Mouse (Mus musculus) kidney, postnatal 0 days (tissue): ENCODE measurements around the gene Poldip2. TPM values are rescaled to one million over a fixed set of nuclear protein-coding genes. Genes with fewer than 3 reads are reported as not detected.
"Not testable (repeated sequence)": the region's sequence is repeated elsewhere in the genome, so short reads cannot be mapped to it uniquely, and the experiment has no call there.

Experiments used
- ATAC-seq: fragments of 200-750 bp; cut with Nextera tagmentation; replicated peaks from 2 replicates; pipeline ENCODE4 v1.8.0; 2017; ENCODE audit warnings: low read depth, moderate number of reproducible peaks, moderate TSS enrichment, moderate library complexity; ENCODE audit not compliant: low FRiP score
- DNase-seq: peaks from one replicate; pipeline ENCODE4 v3.0.0-alpha.2; 2016; ENCODE audit warnings: low spot score
- H3K27ac ChIP-seq: fragments of 300-500 bp; sonication (generic); 2 replicates; pipeline ENCODE4 v1.5.1; 2014; ENCODE audit warnings: mild to moderate bottlenecking
- H3K27me3 ChIP-seq: fragments of 300-500 bp; sonication (generic); 2 replicates; pipeline ENCODE4 v1.6.1; 2014; ENCODE audit warnings: low read length, mixed read lengths; ENCODE audit not compliant: insufficient read depth
- H3K36me3 ChIP-seq: fragments of 300-500 bp; sonication (generic); 2 replicates; pipeline ENCODE4 v1.6.1; 2014; ENCODE audit warnings: low read length, mixed read lengths; ENCODE audit not compliant: insufficient read depth
- H3K4me1 ChIP-seq: fragments of 300-500 bp; sonication (generic); replicated peaks from 2 replicates; pipeline ENCODE4 v1.6.1; 2014; ENCODE audit warnings: antibody characterized with exemption, low read length, mixed read lengths; ENCODE audit not compliant: insufficient read depth
- H3K4me2 ChIP-seq: fragments of 300-500 bp; sonication (generic); 2 replicates; pipeline ENCODE4 v1.6.1; 2014; ENCODE audit warnings: mild to moderate bottlenecking, low read length, moderate library complexity, mixed read lengths
- H3K4me3 ChIP-seq: fragments of 300-500 bp; sonication (generic); replicated peaks from 2 replicates; pipeline ENCODE4 v1.5.1; 2014; ENCODE audit warnings: low read depth, low read length
- H3K9ac ChIP-seq: fragments of 300-500 bp; sonication (generic); 2 replicates; pipeline ENCODE4 v1.6.1; 2014; ENCODE audit warnings: low read depth, low read length
- H3K9me3 ChIP-seq: fragments of 300-500 bp; sonication (generic); replicated peaks from 2 replicates; pipeline ENCODE4 v1.6.1; 2016; ENCODE audit warnings: low read length, inconsistent platforms, mixed read lengths
- CTCF ChIP-seq: IDR thresholded peaks from 2 replicates; pipeline ENCODE4 v1.5.1; 2016; ENCODE audit warnings: antibody characterized with exemption, low read depth, mild to moderate bottlenecking, moderate library complexity
- WGBS: fragments of 180-500 bp; shearing (Covaris S2); extraction: QIAGEN DNeasy Blood & Tissue Kit; methylation state at CpG from one replicate; pipeline ENCODE4 v1.1.7; 2014; 5-methylcytosine and 5-hydroxymethylcytosine counted together
- polyA plus RNA-seq: library from polyadenylated mRNA; unstranded; fragments of >200 nt; fragmentation: Nextera tagmentation; extraction: Ambion mirVana; gene quantifications from 2 replicates; pipeline ENCODE4 v1.2.1, GENCODE M21; 2015

The Poldip2 gene
- polyA plus RNA-seq, 1 experiment from 2014 or later, result 173 TPM

DNA sequence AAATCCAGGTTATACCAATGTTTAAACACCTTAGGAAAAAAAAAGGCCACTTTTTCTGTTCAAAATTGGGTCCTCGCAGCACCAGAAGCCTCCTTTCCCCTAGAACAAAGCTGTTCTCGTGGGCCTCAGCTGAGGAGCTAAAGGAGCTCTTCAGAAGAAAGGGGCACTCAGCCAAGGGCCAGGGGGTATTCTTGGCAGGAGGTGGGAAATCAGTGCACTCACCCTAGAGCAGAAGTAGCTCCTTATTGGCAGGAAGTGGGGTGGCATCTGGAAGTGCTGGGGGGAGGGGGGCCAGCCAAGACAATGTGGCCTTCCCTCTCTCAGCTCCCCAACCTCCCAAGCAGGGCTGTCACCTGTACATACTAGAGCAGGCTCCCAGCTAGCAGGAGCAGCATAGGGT lies 12.8 kb downstream of the Poldip2 start:
- H3K4me1 ChIP-seq, result peaks cover 4% of the 10 kb centered on the region; the same call in 1 of the 2 replicates
- H3K4me3 ChIP-seq, result no peak overlapping the region
- peaks cover 77% of the 10 kb centered on the region for H3K36me3 ChIP-seq
- no peak overlapping the region for H3K4me2 ChIP-seq
- TF ChIP-seq CTCF, result no peak
- DNase-seq, result no peak
- H3K9ac ChIP-seq, result no peak overlapping the region
- no peaks in the 10 kb centered on the region for H3K9me3 ChIP-seq
- ATAC-seq, result no peak
- no peaks in the 10 kb centered on the region for H3K27me3 ChIP-seq
- 89% methylated on average over 2 of the region's 2 CpGs for WGBS
- H3K27ac ChIP-seq, result no peak overlapping the region

DNA sequence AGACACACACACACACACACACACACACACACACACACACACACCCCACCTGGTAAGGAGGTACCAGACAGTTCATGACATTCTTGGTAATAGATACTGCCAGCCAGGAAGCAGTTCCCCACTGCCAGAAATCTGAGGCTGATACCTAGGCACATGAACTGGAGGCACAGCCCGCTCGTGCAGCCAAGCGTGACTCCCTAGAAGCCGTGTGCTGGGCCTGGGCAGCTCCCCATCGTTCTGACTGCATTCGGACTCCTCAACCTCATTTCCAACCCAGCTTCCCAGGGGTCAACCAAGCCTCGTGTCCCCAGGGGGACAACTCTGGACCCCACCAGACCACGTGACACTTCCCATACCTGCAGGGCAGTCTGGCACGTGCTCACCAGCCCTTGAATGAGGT lies 16.7 kb downstream of the Poldip2 start:
- Histone ChIP-seq H3K4me2 (no peak overlapping the region), H3K9me3 (no peaks in the 10 kb centered on the region), H3K9ac (no peak overlapping the region), H3K4me3 (no peak overlapping the region), H3K36me3 (peaks cover 50% of the 10 kb centered on the region), H3K27me3 (no peaks in the 10 kb centered on the region), H3K27ac (0 out of 2 replicates have a peak overlapping the region, but pooled peaks have one; percentile 21), H3K4me1 (peaks cover 8% of the 10 kb centered on the region; the same call in 1 of the 2 replicates)
- ATAC-seq (peak; percentile 70), DNase-seq (peak; percentile 73)
- WGBS, result 46% methylated on average over 9 of the region's 9 CpGs
- no peak for TF ChIP-seq CTCF

DNA sequence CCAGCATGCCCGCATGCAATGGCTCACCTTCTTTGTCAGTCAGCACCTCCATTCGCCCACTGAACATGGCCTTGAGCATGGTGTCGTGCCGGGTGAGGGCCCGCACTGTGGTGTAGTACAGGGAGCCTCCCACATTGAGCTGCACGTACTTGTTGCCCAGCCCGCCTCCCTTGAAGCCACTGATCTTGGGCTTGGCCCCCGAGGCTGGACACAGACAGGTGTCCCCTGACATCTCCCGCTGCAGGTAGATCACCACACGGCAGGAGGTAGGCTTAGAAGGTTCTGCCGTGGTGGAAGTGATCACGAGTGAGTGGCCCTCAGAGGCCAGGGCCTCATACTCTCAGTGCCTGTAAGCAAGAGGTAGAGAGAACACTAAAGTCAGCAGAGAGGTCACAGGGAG lies 18.0 kb downstream of the Poldip2 start:
- no peak for ATAC-seq
- no peaks in the 10 kb centered on the region for H3K9me3 ChIP-seq
- H3K9ac ChIP-seq, result no peak overlapping the region
- DNase-seq, result no peak
- H3K27ac ChIP-seq, result peak overlapping the region; percentile 67; the same call in 1 of the 2 replicates
- TF ChIP-seq CTCF, result no peak
- H3K4me1 ChIP-seq, result peaks cover 14% of the 10 kb centered on the region; the same call in 1 of the 2 replicates
- whole genome bisulfite sequencing, result 76% methylated on average over 12 of the region's 12 CpGs
- peaks cover 38% of the 10 kb centered on the region for H3K36me3 ChIP-seq
- no peak overlapping the region for H3K4me2 ChIP-seq
- H3K27me3 ChIP-seq, result no peaks in the 10 kb centered on the region
- no peak overlapping the region for H3K4me3 ChIP-seq

DNA sequence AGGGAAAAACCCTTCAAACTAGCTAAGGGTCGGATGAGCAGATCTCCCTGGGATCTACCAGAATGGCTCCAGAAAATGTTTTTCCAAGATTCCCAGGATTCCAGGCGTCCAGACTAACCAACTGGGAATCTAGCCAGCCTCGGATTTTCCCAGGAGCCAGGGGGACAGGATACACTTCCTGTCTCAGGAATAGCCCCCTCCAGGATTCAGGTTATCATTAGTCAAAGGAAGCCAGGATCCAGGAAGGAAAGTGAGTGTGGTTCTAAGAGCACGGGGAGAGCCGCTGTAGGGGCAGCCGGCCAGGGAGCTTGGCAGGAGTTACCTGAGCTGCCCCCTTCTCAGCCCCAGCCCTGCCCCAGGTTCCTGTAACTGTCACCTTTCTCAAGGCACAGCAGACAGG lies 19.1 kb downstream of the Poldip2 start:
- Histone ChIP-seq H3K36me3 (peaks cover 34% of the 10 kb centered on the region), H3K4me1 (peaks cover 15% of the 10 kb centered on the region; the same call in 1 of the 2 replicates), H3K4me3 (no peak overlapping the region), H3K27ac (peak overlapping the region; percentile 67), H3K27me3 (no peaks in the 10 kb centered on the region), H3K9ac (no peak overlapping the region; the same call in 1 of the 2 replicates), H3K4me2 (peak overlapping the region; percentile 2; the same call in 1 of the 2 replicates), H3K9me3 (no peaks in the 10 kb centered on the region)
- 54% methylated on average over 6 of the region's 6 CpGs for WGBS
- ATAC-seq (no peak), DNase-seq (peak; percentile 47)
- no peak for TF ChIP-seq CTCF

DNA sequence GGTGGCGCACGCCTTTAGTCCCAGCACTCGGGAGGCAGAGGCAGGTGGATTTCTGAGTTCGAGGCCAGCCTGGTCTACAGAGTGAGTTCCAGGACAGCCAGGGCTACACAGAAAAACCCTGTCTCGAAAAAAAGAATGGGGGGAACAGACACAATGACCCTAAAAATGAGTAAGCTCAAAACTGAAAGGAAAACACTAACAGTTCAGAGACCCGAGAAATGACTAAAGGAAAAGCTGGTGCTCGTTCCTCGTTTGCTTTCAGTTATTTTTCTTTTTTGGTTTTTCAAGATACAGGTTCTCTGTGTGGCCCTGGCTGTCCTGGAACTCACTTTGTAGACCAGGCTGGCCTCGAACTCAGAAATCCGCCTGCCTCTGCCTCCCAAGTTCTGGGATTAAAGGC lies 19.5 kb downstream of the Poldip2 start:
- Histone ChIP-seq H3K27ac (peak overlapping the region; percentile 67), H3K36me3 (peaks cover 29% of the 10 kb centered on the region), H3K4me1 (peaks cover 15% of the 10 kb centered on the region; the same call in 1 of the 2 replicates), H3K4me2 (peak overlapping the region; percentile 2; the same call in 1 of the 2 replicates)
- not testable (repeated sequence) for H3K27me3 ChIP-seq, ATAC-seq, H3K9me3 ChIP-seq, H3K9ac ChIP-seq, DNase-seq, H3K4me3 ChIP-seq
- WGBS, result 90% methylated on average over 10 of the region's 10 CpGs

DNA sequence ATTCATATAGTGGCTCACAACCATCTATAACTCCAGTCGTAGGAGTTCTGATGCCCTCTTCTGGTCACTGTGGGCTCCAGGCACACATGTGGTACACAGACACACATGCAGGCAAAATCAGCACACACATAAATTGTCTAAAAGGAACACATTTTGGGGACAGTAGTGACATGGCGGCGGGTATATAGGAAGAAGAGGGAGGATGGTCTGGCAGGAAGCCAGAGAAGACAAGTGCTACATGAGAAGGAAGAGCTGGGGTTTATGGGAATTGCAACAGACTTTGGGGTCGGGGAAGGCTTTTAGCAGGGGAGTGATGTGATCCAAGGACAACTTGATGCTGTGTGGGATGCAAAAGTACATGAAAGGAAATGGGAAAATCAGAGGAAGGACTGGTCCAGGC lies 22.5 kb downstream of the Poldip2 start:
- Histone ChIP-seq H3K4me3 (peak overlapping the region; percentile 68), H3K4me1 (peaks cover 19% of the 10 kb centered on the region), H3K9me3 (no peaks in the 10 kb centered on the region), H3K9ac (no peak overlapping the region), H3K27me3 (no peaks in the 10 kb centered on the region), H3K36me3 (peaks cover 6% of the 10 kb centered on the region; the same call in 1 of the 2 replicates), H3K27ac (no peak overlapping the region), H3K4me2 (peak overlapping the region; percentile 68)
- WGBS, result 75% methylated on average over 4 of the region's 4 CpGs
- no peak for ATAC-seq
- DNase-seq, result no peak
- peak; percentile 33; the same call in 1 of the 2 replicates for TF ChIP-seq CTCF
